Mouse (Mus musculus): ENCODE measurements around the gene Ube2t.

- TF ChIP-seq EP300 (IDR thresholded peaks at IDR 0.05; ENCODE audit: insufficient read depth, low read depth, low read length) (no peak), CTCF (IDR thresholded peaks at IDR 0.05; ENCODE audit: low read depth, low read length) (no peak)
These were observed 55.3 kb downstream of the Ube2t start for GRCm38 (mm10) chr1:135017656-135018015.
